Mouse (Mus musculus): ENCODE measurements at regions not wholly inside any gene's neighbourhood (a gene's known extent, or its start where the extent isn't known, plus 50 kb on each side); places are given as distances from the start of the nearest gene placed in this dataset.

GRCm38 (mm10) chr1:184605666-184606065 lies 126.8 kb downstream of the Hlx start:
- DNase-seq, result no peak

- no peak for DNase-seq
These were observed 129.3 kb downstream of the Hlx start for GRCm38 (mm10) chr1:184603136-184603535.

GRCm38 (mm10) chr1:184595449-184595848 lies 137.0 kb downstream of the Hlx start:
- DNase-seq, result no peak

- DNase-seq, result no peak
These were observed 141.8 kb downstream of the Hlx start for GRCm38 (mm10) chr1:184590634-184591033.

- DNase-seq, result peak; percentile 12
These were observed 143.1 kb downstream of the Hlx start for GRCm38 (mm10) chr1:184589277-184589676.

GRCm38 (mm10) chr1:184584505-184584874 lies 147.9 kb downstream of the Hlx start:
- peak; percentile 10 for DNase-seq

- no peak for DNase-seq
These were observed 148.5 kb downstream of the Hlx start for GRCm38 (mm10) chr1:184583751-184584504.

GRCm38 (mm10) chr1:184579475-184579874 lies 152.9 kb downstream of the Hlx start:
- peak; percentile 23 for DNase-seq

- DNase-seq, result no peak
These were observed 155.9 kb downstream of the Hlx start for GRCm38 (mm10) chr1:184576527-184576926.

- DNase-seq, result peak; percentile 29
These were observed 159.1 kb downstream of the Hlx start for GRCm38 (mm10) chr1:184573325-184573724.

- DNase-seq, result no peak
These were observed 161.7 kb downstream of the Hlx start for GRCm38 (mm10) chr1:184570681-184571080.

- no peak for DNase-seq
These were observed 169.5 kb downstream of the Hlx start for GRCm38 (mm10) chr1:184562926-184563325.

- no peak for DNase-seq
These were observed 170.2 kb downstream of the Hlx start for GRCm38 (mm10) chr1:184562239-184562638.

GRCm38 (mm10) chr1:184559543-184559942 lies 172.9 kb downstream of the Hlx start:
- DNase-seq, result no peak

GRCm38 (mm10) chr1:184553791-184554190 lies 178.6 kb downstream of the Hlx start:
- no peak for DNase-seq

GRCm38 (mm10) chr1:184550491-184550890 lies 181.9 kb downstream of the Hlx start:
- no peak for DNase-seq

GRCm38 (mm10) chr1:184547650-184548235 lies 184.7 kb downstream of the Hlx start:
- no peak for DNase-seq

- DNase-seq, result no peak
These were observed 186.2 kb downstream of the Hlx start for GRCm38 (mm10) chr1:184546140-184546661.

- no peak for DNase-seq
These were observed 187.3 kb downstream of the Hlx start for GRCm38 (mm10) chr1:184545111-184545510.

- no peak for DNase-seq
These were observed 189.9 kb downstream of the Hlx start for GRCm38 (mm10) chr1:184542321-184543115.

GRCm38 (mm10) chr1:184539818-184540217 lies 192.6 kb downstream of the Hlx start:
- no peak for DNase-seq

- DNase-seq, result no peak
These were observed 195.9 kb downstream of the Hlx start for GRCm38 (mm10) chr1:184536311-184537200.

GRCm38 (mm10) chr1:184535691-184536090 lies 196.7 kb downstream of the Hlx start:
- no peak for DNase-seq

Measured in lung, postnatal 10 days (tissue).